Mouse (Mus musculus): ENCODE data around the gene Crbn. TPM values are rescaled to one million over a fixed set of nuclear protein-coding genes. Genes with fewer than 3 reads are reported as not detected.

The Crbn gene
- total and polyA plus RNA-seq, 2 experiments from 2014 or later: 30.3 to 33.6 TPM

DNA sequence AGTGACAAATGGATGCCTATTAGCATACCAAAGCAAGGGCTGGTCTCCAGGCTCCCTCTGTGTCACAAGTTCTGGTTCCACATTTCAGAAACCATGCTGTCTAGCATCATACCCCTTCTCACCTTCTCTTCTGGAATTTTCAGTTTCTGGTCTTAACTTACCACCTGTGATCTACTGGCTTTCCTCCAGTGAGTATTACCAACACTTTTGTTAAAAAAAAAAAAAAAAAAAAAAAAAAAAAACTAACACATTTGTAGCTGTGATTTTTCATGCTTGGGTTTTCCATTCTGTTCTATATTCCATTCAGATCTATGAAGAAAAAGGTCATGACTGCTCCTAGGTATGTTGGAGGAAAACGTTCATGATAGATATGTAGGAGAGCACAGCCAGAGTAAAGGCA is 34.0 kb downstream of the Crbn start:
- peaks cover 10% of the 10 kb centered on the region for H3K4me1 ChIP-seq (ENCODE audit: control insufficient read depth, insufficient read depth)
- ATAC-seq (ENCODE audit: insufficient read depth, low read depth) (no peak), DNase-seq (ENCODE audit: low spot score) (no peak)
- H3K9me3 ChIP-seq (replicated peaks; ENCODE audit: control insufficient read depth, low read length): no peaks in the 10 kb centered on the region
- H3K27me3 ChIP-seq (ENCODE audit: control insufficient read depth, insufficient read depth, low read length): no peaks in the 10 kb centered on the region
- TF ChIP-seq CTCF (IDR thresholded peaks at IDR 0.05; ENCODE audit: low read depth) (no peak), EP300 (IDR thresholded peaks at IDR 0.05; ENCODE audit: low read depth) (no peak)
- 50% methylated on average over 1 of the region's 1 CpGs for WGBS
- no peak overlapping the region for H3K4me3 ChIP-seq (ENCODE audit: low read depth, low read length)
- H3K4me2 ChIP-seq (ENCODE audit: low read depth, low read length): no peak overlapping the region
- no peaks in the 10 kb centered on the region for H3K36me3 ChIP-seq (replicated peaks; ENCODE audit: control insufficient read depth, insufficient read depth, low read length)
- no peak overlapping the region for H3K27ac ChIP-seq (ENCODE audit: low read depth)
- H3K9ac ChIP-seq (replicated peaks; ENCODE audit: low read depth, low read length): no peak overlapping the region

DNA sequence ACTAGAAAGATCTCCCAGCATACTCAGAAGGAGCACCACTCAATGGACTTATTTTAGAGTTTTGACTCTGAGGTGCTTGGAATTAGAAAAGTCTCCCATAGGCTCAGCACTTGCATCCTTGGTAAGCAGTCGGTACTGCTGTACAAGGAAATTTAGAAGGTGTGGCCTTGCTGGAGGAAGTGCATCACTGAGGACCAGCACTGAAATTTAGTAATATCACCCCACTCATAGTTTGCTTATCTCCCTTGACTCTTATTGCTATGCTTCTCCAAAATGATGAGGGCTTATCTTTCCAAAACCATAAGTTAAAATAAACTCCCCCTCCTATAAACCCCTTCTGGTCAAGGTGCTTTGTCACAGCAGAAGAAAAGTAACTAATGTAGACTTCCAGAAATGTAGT is 38.4 kb downstream of the Crbn start:
- no peak for TF ChIP-seq CTCF (IDR thresholded peaks at IDR 0.05; ENCODE audit: low read depth)
- TF ChIP-seq EP300 (IDR thresholded peaks at IDR 0.05; ENCODE audit: low read depth): no peak
- H3K27ac ChIP-seq (ENCODE audit: low read depth): no peak overlapping the region
- no peaks in the 10 kb centered on the region for H3K9me3 ChIP-seq (replicated peaks; ENCODE audit: control insufficient read depth, low read length)
- H3K9ac ChIP-seq (replicated peaks; ENCODE audit: low read depth, low read length): no peak overlapping the region
- H3K4me2 ChIP-seq (ENCODE audit: low read depth, low read length): no peak overlapping the region
- WGBS: 77% methylated on average over 1 of the region's 1 CpGs
- no peaks in the 10 kb centered on the region for H3K36me3 ChIP-seq (replicated peaks; ENCODE audit: control insufficient read depth, insufficient read depth, low read length)
- H3K4me3 ChIP-seq (ENCODE audit: low read depth, low read length): no peak overlapping the region
- H3K27me3 ChIP-seq (ENCODE audit: control insufficient read depth, insufficient read depth, low read length): no peaks in the 10 kb centered on the region
- H3K4me1 ChIP-seq (ENCODE audit: control insufficient read depth, insufficient read depth): no peaks in the 10 kb centered on the region
- no peak for DNase-seq (ENCODE audit: low spot score)
- no peak for ATAC-seq (ENCODE audit: insufficient read depth, low read depth)

GRCm38 (mm10) chr6:106760473-106761218 is 39.2 kb downstream of the Crbn start:
- WGBS: 70% methylated on average over 3 of the region's 3 CpGs
- Histone ChIP-seq H3K4me2 (ENCODE audit: low read depth, low read length) (no peak overlapping the region), H3K9me3 (replicated peaks; ENCODE audit: control insufficient read depth, low read length) (no peaks in the 10 kb centered on the region), H3K4me3 (ENCODE audit: low read depth, low read length) (no peak overlapping the region), H3K9ac (replicated peaks; ENCODE audit: low read depth, low read length) (no peak overlapping the region), H3K27ac (ENCODE audit: low read depth) (no peak overlapping the region), H3K4me1 (ENCODE audit: control insufficient read depth, insufficient read depth) (no peaks in the 10 kb centered on the region), H3K36me3 (replicated peaks; ENCODE audit: control insufficient read depth, insufficient read depth, low read length) (no peaks in the 10 kb centered on the region), H3K27me3 (ENCODE audit: control insufficient read depth, insufficient read depth, low read length) (no peaks in the 10 kb centered on the region)
- TF ChIP-seq EP300 (IDR thresholded peaks at IDR 0.05; ENCODE audit: low read depth) (no peak), CTCF (IDR thresholded peaks at IDR 0.05; ENCODE audit: low read depth) (no peak)
- DNase-seq (ENCODE audit: low spot score) (no peak), ATAC-seq (ENCODE audit: insufficient read depth, low read depth) (no peak)

- no peak overlapping the region for H3K9ac ChIP-seq (replicated peaks; ENCODE audit: low read depth, low read length)
- TF ChIP-seq EP300 (IDR thresholded peaks at IDR 0.05; ENCODE audit: low read depth) (no peak), CTCF (IDR thresholded peaks at IDR 0.05; ENCODE audit: low read depth) (no peak)
- no peak overlapping the region for H3K4me2 ChIP-seq (ENCODE audit: low read depth, low read length)
- ATAC-seq (ENCODE audit: insufficient read depth, low read depth) (no peak), DNase-seq (ENCODE audit: low spot score) (no peak)
- H3K36me3 ChIP-seq (replicated peaks; ENCODE audit: control insufficient read depth, insufficient read depth, low read length): no peaks in the 10 kb centered on the region
- WGBS: 59% methylated on average over 3 of the region's 3 CpGs
- no peak overlapping the region for H3K4me3 ChIP-seq (ENCODE audit: low read depth, low read length)
- H3K27me3 ChIP-seq (ENCODE audit: control insufficient read depth, insufficient read depth, low read length): no peaks in the 10 kb centered on the region
- no peaks in the 10 kb centered on the region for H3K4me1 ChIP-seq (ENCODE audit: control insufficient read depth, insufficient read depth)
- no peak overlapping the region for H3K27ac ChIP-seq (ENCODE audit: low read depth)
- H3K9me3 ChIP-seq (replicated peaks; ENCODE audit: control insufficient read depth, low read length): no peaks in the 10 kb centered on the region
These were observed 41.6 kb downstream of the Crbn start for GRCm38 (mm10) chr6:106758299-106758698.

GRCm38 (mm10) chr6:106750291-106750690 is 49.6 kb downstream of the Crbn start:
- no peak overlapping the region for H3K4me2 ChIP-seq (ENCODE audit: low read depth, low read length)
- DNase-seq (ENCODE audit: low spot score) (no peak), ATAC-seq (ENCODE audit: insufficient read depth, low read depth) (no peak)
- no peak overlapping the region for H3K4me3 ChIP-seq (ENCODE audit: low read depth, low read length)
- TF ChIP-seq CTCF (IDR thresholded peaks at IDR 0.05; ENCODE audit: low read depth) (no peak), EP300 (IDR thresholded peaks at IDR 0.05; ENCODE audit: low read depth) (no peak)
- H3K9me3 ChIP-seq (replicated peaks; ENCODE audit: control insufficient read depth, low read length): no peaks in the 10 kb centered on the region
- no peaks in the 10 kb centered on the region for H3K36me3 ChIP-seq (replicated peaks; ENCODE audit: control insufficient read depth, insufficient read depth, low read length)
- no peak overlapping the region for H3K27ac ChIP-seq (ENCODE audit: low read depth)
- H3K4me1 ChIP-seq (ENCODE audit: control insufficient read depth, insufficient read depth): no peaks in the 10 kb centered on the region
- H3K27me3 ChIP-seq (ENCODE audit: control insufficient read depth, insufficient read depth, low read length): no peaks in the 10 kb centered on the region
- 84% methylated on average over 7 of the region's 7 CpGs for WGBS
- no peak overlapping the region for H3K9ac ChIP-seq (replicated peaks; ENCODE audit: low read depth, low read length)

GRCm38 (mm10) chr6:106748887-106749388 is 50.9 kb downstream of the Crbn start, which contains the start of gene Il5ra:
Gene Il5ra, minus strand, starts transcription at chr6:106749037.
- Histone ChIP-seq H3K36me3 (replicated peaks; ENCODE audit: control insufficient read depth, insufficient read depth, low read length) (no peaks in the 10 kb centered on the region), H3K4me3 (ENCODE audit: low read depth, low read length) (no peak within 1 kb of the TSS), H3K27ac (ENCODE audit: low read depth) (no peak within 1 kb of the TSS), H3K9me3 (replicated peaks; ENCODE audit: control insufficient read depth, low read length) (no peaks in the 10 kb centered on the region), H3K9ac (replicated peaks; ENCODE audit: low read depth, low read length) (no peak within 1 kb of the TSS), H3K4me1 (ENCODE audit: control insufficient read depth, insufficient read depth) (no peaks in the 10 kb centered on the region), H3K27me3 (ENCODE audit: control insufficient read depth, insufficient read depth, low read length) (no peaks in the 10 kb centered on the region), H3K4me2 (ENCODE audit: low read depth, low read length) (no peak within 1 kb of the TSS)
- 36% methylated on average over 6 of the region's 6 CpGs for WGBS
- TF ChIP-seq EP300 (IDR thresholded peaks at IDR 0.05; ENCODE audit: low read depth) (no peak), CTCF (IDR thresholded peaks at IDR 0.05; ENCODE audit: low read depth) (no peak)
- ATAC-seq (ENCODE audit: insufficient read depth, low read depth) (no peak), DNase-seq (ENCODE audit: low spot score) (no peak)
